Mouse (Mus musculus): Measurements from ENCODE around the gene Iffo2.

DNA sequence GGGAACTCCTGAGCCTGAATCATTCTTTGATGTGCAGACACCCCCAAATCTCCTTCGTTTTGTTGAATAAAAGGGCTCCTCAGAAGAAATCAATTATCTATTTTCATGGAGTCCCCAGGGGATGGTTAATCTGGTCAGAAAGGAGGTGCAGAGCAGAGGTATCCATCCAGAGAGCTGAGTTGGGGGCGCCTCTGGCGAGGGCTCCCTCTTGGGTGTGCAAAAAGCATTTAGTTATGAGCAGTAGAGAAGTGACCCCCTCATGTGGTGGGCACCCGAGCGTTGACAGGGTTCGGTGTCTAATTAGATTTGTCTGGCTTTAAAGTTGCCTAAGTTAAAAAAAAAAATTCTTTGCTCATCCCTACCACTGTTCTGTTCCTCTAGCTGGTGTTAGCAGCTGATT, 80.6 kb downstream of the Iffo2 start:
- no peak for TF ChIP-seq CTCF (conservative IDR thresholded peaks at IDR 0.05; ENCODE audit: insufficient read depth, insufficient read length, low read depth, low read length)
- TF ChIP-seq POLR2A (IDR thresholded peaks at IDR 0.05; ENCODE audit: low read depth, low read length) = no peak
